Mouse (Mus musculus) gonadal fat pad, adult 2 months (tissue): ENCODE results near the gene Hopx. TPM values are rescaled to one million over a fixed set of nuclear protein-coding genes. Genes with fewer than 3 reads are reported as not detected.

Source experiments
- DNase-seq: peaks from one replicate; pipeline ENCODE4 v3.0.0-alpha.2; 2012; ENCODE audit warnings: low read depth
- polyA plus RNA-seq: library from polyadenylated mRNA; depleted of rRNA; stranded (reverse); fragments of >200 nt; gene quantifications from 2 replicates; pipeline ENCODE4 v1.2.3, GENCODE M21; 2012; rRNA removed

The Hopx gene
- polyA plus RNA-seq, 1 experiment, result 65.9 TPM

DNA sequence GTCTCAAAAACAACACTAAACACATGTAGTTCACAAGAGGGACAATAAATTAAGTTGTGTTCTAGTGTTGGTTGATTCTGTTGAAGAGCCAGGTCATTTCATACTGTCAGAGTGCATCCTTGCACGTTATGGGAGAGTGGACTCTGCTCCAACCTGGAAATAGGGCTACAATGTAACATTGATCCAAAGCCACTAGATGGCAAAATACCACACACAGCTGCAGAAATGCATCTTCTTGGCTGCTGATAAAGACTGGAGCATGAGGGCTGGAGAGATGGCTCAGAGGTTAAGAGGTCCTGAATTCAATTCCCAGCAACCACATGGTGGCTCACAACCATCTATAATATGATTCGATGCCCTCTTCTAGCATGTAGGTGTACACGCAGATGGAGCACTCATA lies 43.3 kb downstream of the Hopx start:
- no peak for DNase-seq

DNA sequence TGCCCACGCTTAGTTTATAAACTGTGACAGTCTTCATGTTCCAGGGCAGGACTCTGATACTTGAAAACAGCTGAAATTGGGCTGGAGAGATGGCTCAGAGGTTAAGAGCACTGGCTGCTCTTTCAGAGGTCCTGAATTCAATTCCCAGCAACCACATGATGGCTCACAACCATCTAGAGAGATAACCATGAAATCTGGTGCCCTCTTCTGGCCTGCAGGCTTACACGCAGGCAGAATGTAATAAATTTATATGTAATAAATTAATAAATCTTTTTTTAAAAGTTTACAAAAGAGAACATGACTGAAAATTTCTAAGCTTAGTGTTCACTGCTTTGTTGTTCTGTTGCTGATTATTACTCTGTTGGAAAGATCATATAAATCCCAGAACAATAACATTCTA lies 43.9 kb downstream of the Hopx start:
- DNase-seq, result no peak

- no peak for DNase-seq
Measured at GRCm38 (mm10) chr5:77067321-77067720, 47.6 kb downstream of the Hopx start.

GRCm38 (mm10) chr5:77061372-77062038 lies 53.4 kb downstream of the Hopx start:
- DNase-seq, result no peak

DNA sequence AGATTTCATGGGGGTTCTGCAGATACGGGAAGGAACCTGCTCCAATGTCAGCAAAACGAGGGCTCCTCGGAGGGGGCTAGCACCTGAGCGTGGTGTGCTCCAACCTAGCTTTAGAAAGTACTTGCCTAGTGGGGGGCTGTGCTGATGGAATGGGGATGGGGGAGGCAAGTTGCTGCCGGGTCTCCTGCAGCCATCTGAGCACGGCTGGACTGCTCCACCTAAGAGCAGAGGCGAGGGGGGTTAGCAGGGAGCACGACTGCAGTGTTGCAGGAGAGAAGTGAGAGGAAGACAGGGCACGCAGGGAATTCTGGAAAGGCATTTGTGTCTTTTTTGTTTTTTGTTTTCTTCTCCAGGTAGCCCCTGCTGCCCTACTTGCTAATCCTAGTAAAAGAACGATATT lies 54.6 kb downstream of the Hopx start:
- no peak for DNase-seq

DNA sequence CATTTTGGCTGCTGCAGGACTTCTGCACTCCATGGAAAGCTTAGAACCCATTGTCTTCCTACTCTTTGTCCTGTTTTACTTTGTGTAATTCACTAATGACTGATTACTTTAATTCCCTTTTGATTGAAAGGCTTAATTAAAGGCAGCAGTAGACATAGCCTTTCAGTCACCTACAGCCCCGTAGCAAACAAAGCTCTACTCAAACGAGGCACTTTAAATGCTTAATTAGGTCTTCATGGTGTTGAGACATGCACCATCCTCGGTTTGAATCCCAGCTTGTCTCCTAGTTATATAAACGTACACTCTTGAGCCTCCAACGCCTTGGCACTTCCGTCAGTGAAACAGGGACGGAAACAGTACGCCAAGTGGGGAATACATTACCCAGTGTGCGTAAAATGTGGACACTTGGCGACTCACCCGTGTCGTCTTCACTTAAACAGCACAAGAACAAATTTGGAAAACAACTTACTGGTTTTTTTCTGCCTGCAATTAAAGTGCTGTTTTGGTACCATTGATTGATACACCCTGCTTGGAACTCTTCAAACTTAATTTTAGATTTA lies 58.0 kb downstream of the Hopx start:
- DNase-seq, result no peak

DNA sequence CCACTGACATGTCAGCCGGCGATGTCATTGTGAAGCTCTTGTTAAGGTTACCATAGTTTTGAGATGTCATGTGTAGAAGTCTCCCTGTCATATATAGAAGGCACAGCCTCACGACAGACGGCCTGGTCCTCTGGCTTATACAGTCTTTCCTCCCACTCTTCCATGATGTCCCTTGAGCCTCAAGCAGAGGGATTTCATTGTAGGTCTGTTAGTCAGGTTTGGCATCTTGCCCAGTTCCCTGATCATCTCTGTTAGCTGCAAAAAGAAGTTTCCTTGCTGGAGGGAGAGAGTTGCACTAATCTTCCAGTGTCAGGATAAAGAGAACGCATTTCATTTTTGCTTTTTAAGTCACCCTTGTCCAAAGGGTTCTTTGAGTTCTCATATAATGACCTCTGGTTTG lies 62.3 kb downstream of the Hopx start:
- no peak for DNase-seq

DNA sequence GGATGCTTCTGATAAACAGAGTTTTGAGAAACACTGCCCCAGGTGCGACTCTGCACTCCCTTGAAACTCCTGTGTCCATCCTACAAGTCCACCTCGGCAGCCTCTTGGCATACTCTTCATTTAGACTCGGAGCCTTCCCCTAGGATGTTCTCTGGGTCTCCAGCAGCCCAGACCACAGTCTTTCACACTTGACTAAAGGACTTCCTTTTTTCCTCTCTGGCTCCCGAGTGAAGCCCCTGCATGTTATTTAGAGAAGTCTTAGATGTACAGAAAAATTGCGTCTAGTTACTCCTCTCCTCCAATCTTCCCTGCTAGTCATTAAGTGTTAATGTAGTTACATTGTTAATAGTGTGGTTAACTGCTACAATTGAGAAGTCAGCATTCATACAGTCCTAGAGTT lies 70.6 kb downstream of the Hopx start:
- no peak for DNase-seq

GRCm38 (mm10) chr5:77039391-77039790 lies 75.5 kb downstream of the Hopx start:
- DNase-seq, result no peak

- DNase-seq, result no peak
Measured at GRCm38 (mm10) chr5:77038451-77038850, 76.5 kb downstream of the Hopx start.

Other genes with a start within 250 kb of the Hopx start
- gene Aasdh, start 209.6 kb downstream of the Hopx start, polyA plus RNA-seq, result 16.0 and 16.2 TPM in 2 replicates
- gene Paics, start 163.8 kb downstream of the Hopx start, polyA plus RNA-seq, result 52.4 and 56.1 TPM in 2 replicates
- 5.6 and 8.7 TPM in 2 replicates for gene Ppat, start 163.5 kb downstream of the Hopx start, polyA plus RNA-seq
- 43.7 and 54.2 TPM in 2 replicates for gene Srp72, start 140.4 kb downstream of the Hopx start, polyA plus RNA-seq
- 0.82 and 1.2 TPM in 2 replicates for gene Arl9, start 111.1 kb downstream of the Hopx start, polyA plus RNA-seq
- 0.28 and 0.56 TPM in 2 replicates for gene Thegl, start 99.1 kb downstream of the Hopx start, polyA plus RNA-seq
- gene Spink2, start 96.3 kb upstream of the Hopx start, polyA plus RNA-seq, result 693 and 1,083 TPM in 2 replicates
- 9.1 and 13.8 TPM in 2 replicates for gene Rest, start 150.4 kb upstream of the Hopx start, polyA plus RNA-seq
- gene Noa1, start 195.0 kb upstream of the Hopx start, polyA plus RNA-seq, result 9.6 and 11.3 TPM in 2 replicates
- 15.5 and 19.6 TPM in 2 replicates for gene Polr2b, start 195.0 kb upstream of the Hopx start, polyA plus RNA-seq